Mouse (Mus musculus) cerebellum, adult 8-10 months (tissue): ENCODE data around the gene Fam25c.

ENCODE experiments used
- DNase-seq: peaks from one replicate; pipeline ENCODE4 v3.0.0; 2022

Fam25c gene

GRCm38 (mm10) chr14:34363490-34364253, 8.4 kb upstream of the Fam25c start:
- peak; percentile 56 for DNase-seq

- peak; percentile 76 for DNase-seq
Observed at GRCm38 (mm10) chr14:34362726-34363445, 7.7 kb upstream of the Fam25c start.

DNA sequence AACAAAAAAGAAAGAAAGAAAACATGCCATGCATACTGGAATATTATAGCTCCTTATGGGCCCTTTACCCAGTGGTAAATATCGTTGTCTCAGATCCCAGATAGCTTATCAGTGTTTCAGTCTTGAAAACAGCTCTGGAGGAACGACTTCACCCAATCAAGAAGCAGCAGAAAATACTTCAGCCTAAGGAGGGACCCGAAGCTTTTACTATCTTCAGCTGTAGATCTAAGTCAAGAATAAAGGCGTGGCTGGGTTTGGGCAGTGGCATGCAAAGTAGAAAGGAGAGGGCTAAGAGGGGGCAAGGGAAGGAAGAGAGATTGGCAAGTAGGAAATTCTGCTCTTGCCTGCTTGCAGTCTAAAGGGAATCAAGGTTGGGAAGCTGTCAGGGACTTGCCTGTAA, 6.9 kb upstream of the Fam25c start:
- DNase-seq = no peak

GRCm38 (mm10) chr14:34360251-34360650, 5.0 kb upstream of the Fam25c start:
- no peak for DNase-seq

- DNase-seq = no peak
Observed at GRCm38 (mm10) chr14:34359676-34360244, 4.5 kb upstream of the Fam25c start.

- no peak for DNase-seq
Observed at GRCm38 (mm10) chr14:34357671-34358455, 2.6 kb upstream of the Fam25c start.

GRCm38 (mm10) chr14:34354456-34354855, 777 bp downstream of the Fam25c start:
- DNase-seq = no peak

DNA sequence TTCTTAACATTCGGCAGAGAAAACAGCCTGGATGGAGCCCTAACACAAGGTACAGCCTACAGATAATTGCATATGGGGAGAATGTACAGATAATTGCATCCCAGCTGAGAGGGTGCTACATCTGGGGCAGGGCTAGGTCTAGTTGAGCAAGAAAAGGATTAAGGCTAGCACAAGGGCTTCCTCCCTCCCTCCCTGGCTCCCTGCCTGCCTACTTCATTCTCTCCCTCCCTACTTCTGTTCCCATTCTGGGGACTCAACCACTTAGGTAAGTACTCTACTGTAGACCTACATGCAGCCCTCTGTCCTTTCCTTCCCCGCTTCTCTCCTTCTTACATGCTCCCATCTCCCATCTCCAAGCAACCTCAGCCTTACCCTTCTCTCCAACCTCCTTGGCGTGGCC, 1.9 kb downstream of the Fam25c start:
- no peak for DNase-seq

GRCm38 (mm10) chr14:34352523-34352922, 2.7 kb downstream of the Fam25c start:
- no peak for DNase-seq

DNA sequence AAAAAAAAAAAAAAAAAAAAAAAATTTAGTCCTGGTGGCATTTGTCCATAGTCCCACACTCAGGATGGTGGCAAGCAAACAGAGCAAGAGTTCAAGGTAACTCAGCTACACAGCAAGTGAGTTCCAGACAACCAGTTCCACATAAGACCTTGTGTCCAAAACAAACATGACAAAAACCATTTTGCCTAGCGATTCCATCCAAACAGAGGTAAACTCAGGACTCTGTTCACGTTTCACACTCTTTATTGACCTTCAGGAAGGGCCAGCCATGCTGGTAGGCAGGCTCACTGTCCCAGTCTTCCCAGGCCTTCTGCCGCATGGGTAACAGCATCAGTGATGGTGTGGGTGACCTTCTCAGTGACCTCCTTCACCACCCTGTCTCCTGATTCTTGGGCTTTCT, 3.6 kb downstream of the Fam25c start:
- DNase-seq = no peak

GRCm38 (mm10) chr14:34349007-34349406, 6.2 kb downstream of the Fam25c start:
- DNase-seq = no peak

GRCm38 (mm10) chr14:34348301-34348700, 6.9 kb downstream of the Fam25c start:
- no peak for DNase-seq

- DNase-seq = no peak
Observed at GRCm38 (mm10) chr14:34347084-34347483, 8.1 kb downstream of the Fam25c start.

DNA sequence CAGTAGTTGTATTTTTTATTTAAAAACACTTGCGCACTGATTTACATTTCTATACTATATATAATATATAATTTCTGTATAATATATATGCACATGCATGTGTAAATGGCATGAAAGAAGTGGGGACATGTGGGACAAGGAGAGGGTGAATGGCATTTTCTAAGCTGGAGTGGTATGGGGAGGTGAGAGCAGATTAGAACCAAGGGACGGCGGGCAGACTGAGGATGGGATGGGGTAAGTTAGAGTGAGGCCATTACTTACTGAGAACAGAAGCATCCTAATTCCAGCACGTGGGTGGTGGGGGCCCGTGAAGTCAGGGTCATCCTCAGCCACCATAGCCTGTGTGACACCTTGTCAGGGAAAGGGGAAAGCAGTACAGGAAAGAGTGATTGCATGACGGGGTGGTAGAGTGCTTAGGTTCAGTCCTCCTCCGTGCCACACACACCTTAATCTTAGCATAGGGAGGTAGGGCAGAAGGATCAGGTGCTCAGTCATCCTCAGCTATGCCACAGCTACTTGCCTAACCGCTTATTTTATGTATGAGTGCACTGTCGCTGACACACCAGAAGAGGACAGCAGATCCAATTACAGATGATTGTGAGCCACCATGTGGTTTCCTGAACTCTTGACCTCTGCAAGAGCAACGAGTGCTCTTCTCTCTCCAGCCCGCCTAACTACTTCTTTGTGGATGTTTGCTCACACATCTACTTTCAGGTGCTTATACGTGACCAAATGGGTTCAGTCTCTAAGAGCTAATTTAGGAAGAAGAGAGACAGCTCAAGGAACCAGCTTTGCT, 9.3 kb downstream of the Fam25c start:
- DNase-seq = no peak

DNA sequence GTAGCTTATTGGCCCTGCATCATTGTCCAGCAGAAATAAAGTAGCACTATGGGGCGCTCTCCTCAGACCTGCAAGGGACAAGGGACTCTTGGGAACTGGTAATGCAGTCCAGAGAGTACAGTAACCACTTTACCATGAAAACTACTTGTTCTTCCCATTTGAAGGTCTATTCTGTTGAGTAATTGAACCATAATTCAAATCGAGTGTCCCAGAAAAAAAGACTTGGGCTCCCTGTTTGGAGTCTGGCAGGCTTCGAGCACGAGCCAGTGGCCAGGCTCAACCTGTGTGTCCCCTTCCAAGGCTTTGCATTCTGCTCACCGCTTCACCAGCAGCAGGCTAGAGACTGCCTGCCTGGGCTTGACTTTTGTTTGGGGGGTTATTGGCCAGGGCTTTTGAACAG, 10.9 kb downstream of the Fam25c start:
- no peak for DNase-seq

GRCm38 (mm10) chr14:34343078-34343477, 12.2 kb downstream of the Fam25c start:
- DNase-seq = no peak

- no peak for DNase-seq
Observed at GRCm38 (mm10) chr14:34341993-34342392, 13.2 kb downstream of the Fam25c start.

DNA sequence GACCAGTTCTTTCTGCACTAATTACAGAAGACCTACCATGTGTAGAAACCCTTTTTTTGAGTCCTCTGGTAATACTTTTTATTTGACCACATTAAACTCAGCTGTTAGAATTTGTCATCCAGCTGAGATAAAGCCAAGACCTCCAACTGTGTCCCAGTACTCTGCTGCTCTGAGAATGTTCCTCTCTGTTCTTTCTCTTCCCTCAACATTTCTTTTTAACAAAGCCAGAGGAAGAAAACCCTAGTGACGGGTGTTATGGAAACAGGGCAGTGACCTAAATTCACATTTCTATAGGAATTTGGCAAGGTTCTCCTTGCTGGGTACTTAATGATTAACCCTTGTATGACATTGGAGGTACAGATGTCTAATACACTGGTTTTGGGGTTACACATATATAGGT, 15.8 kb downstream of the Fam25c start:
- DNase-seq = peak; percentile 11

DNA sequence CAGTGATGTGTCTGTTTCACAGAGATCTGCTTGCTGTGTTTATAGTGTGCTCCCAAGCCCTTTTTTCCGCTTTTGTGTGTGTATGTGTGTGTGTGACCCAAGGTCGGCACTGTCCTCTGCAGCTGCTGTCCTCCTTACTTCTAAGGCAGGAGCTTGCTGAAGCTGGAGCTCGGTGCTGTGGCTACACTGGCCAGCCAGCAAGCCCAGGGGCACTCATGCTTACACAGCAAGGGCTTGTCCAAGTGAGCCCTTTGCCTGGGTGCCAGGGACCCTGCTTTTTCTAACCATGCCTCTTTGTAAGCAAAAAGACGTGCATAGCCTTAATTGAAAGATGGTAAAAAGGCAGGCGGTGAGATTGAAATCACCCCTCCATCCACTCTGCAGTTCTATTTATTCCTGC, 22.8 kb downstream of the Fam25c start:
- DNase-seq = no peak

DNA sequence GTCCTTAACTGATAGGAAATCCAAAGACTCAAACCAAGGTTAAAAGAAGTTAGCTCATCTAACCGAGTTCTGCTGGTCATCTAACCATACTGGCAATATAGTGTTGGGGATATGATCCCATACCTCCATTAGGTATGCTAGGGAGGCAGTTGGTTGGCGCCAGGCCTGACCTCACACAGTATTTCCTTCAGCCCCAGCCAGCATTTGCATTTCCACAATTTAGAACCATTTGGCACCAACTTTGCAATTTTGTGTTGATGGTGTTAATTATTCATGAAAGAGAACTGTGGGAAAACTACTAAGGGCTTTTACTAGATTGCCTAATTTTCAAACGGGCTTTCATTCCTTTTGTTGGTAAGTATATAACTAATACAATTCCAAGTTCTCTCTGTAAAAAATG, 23.3 kb downstream of the Fam25c start:
- no peak for DNase-seq

DNA sequence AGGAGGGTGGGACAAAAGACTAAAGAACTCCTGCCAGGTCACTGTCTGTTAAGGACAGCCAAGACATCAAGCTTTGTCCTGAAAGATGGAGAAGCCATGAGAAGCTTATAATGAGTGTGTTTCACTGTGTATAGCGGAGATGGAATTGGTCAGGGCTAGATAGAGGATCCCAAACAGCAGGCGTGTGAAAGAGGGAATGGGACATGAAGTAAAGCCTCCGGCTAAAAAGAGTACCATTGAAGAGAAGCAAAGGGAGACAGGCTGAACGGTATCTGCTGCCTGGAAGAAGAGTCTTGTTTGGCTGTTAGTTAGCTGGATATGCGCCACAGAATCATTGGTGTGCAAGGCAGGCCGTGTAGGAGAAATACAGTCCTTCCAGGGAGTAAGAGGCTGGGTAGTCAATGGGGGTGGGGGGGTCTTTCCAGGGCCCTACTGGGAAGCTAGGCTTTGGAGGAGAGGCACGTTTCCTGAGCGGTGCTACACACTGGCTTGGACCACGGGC, 24.5 kb downstream of the Fam25c start:
- no peak for DNase-seq

DNA sequence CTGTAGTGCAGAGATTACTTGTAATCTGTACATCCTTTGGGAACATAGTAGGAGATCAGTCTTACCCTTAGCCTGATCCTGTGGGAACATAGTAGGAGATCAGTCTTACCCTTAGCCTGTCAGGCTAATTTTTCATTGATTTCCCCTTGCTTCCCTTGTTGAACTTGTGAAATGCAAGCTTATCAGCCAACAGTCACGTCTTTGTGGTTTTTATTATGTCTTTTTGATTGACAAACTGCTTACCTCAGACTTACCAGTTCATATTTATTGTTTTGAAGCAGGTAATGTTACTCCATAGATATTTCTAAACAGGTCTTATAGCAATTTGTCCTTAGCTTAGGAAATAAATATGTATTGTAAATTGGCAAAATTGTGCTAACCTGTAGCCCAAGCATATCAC, 27.6 kb downstream of the Fam25c start:
- DNase-seq = no peak
